ENCODE assay signal across 8 mouse cellular contexts in the genomic region with DNA sequence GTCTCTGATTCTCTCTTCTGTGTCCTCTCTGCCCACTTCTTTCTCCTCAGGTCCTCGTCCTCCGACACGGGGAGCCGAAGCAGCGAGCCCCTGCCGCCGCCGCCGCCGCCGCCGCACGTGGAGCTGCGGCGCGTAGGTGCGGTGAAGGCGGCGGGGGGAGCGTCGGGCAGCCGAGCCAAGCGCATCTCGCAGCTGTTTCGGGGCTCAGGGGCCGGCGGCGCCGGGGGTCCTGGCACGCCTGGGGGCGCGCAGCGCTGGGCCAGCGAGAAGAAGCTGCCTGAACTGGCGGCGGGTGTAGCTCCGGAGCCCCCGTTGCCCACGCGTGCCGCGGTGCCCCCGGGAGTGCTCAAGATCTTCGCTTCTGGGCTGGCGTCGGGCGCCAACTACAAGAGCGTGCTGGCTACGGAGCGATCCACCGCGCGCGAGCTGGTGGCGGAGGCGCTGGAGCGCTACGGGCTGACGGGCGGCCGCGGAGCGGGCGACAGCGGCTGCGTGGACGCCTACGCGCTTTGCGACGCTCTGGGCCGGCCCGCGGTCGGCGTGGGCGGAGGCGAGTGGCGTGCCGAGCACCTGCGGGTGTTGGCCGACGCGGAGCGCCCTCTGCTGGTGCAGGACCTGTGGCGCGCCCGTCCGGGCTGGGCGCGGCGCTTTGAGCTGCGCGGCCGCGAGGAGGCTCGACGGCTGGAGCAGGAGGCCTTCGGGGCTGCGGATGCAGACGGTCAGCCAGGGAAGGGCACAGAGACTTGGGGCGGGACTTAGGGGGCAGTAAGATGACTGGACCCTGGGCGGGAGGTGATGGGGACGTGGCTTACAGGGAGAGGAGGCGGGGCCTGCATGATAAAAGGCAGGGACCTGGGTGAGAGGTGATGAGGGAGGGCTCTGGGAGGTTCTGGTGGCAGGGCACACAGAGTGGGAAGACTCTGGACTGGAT. TPM values are rescaled to one million over a fixed set of nuclear protein-coding genes. Genes with fewer than 3 reads are reported as not detected.
A peak's percentile ranks its signal among the peaks of the same experiment; 100 is the strongest.
DNase-seq lines count a peak whose midpoint lies in the region; ATAC-seq and TF ChIP-seq lines count a peak whose summit lies in the region.

No protein-coding gene starts in this region.

- no peaks in the 10 kb centered on the region for H3K27me3 ChIP-seq in Patski
- H3K27me3 ChIP-seq in hindbrain, embryonic 12.5 days = peaks cover 57% of the 10 kb centered on the region

- peaks cover 18% of the 10 kb centered on the region for H3K4me1 ChIP-seq in hindbrain, embryonic 12.5 days

- no peak for TF ChIP-seq CTCF in Patski (IDR thresholded peaks at IDR 0.05)

- peak overlapping the region; percentile 84 for H3K27ac ChIP-seq in hindbrain, embryonic 12.5 days

- WGBS in hindbrain, embryonic 12.5 days = 2% methylated on average over 102 of the region's 105 CpGs

- H3K4me3 ChIP-seq in hindbrain, embryonic 12.5 days = peak overlapping the region; percentile 56

- CTCF ChIA-PET in Patski (lab: Charles Lee) = interaction anchor here (1.0 to 3.1 kb wide), 3 partner anchors 11 to 55 kb away, joined by 3 to 19 read pairs (median 4); partner anchors contain the start of genes Fut1 and Ntn5

- DNase-seq in Patski (ENCODE audit: low read depth, low spot score) = no peak
- DNase-seq in cerebellum, postnatal 10 days = peak; percentile 97 to 98
- peak; percentile 59 to 76 for DNase-seq in frontal cortex, postnatal 10 days (ENCODE audit: low spot score in 2 of 2)
- DNase-seq in layer of hippocampus, postnatal 14 days (ENCODE audit: low spot score in 2 of 2) = peak; percentile 78
- peak; percentile 93 for DNase-seq in lung, postnatal 10 days
- peak; percentile 88 for DNase-seq in ovary, postnatal 14 days (ENCODE audit: low spot score)
- DNase-seq in thymus, postnatal 0 days (ENCODE audit: low spot score) = peak; percentile 83

- POLR2A ChIA-PET in Patski (lab: Charles Lee) = interaction anchor here (0.5 to 1.8 kb wide), 6 partner anchors 9 to 63 kb away, joined by 3 to 4 read pairs (median 3); no protein-coding TSS in a partner anchor

- no peaks in the 10 kb centered on the region for H3K36me3 ChIP-seq in hindbrain, embryonic 12.5 days

- in situ Hi-C loops in Patski (cut with MboI; ENCODE audit: low pct_unique_long_range_greater_than_20kb) = no loop called here

- H3K9me3 ChIP-seq in hindbrain, embryonic 12.5 days (replicated peaks) = no peaks in the 10 kb centered on the region

- peak; percentile 71 for ATAC-seq in Patski
- peak; percentile 80 for ATAC-seq in hindbrain, embryonic 12.5 days (ENCODE audit: low FRiP score)

- H3K4me2 ChIP-seq in hindbrain, embryonic 12.5 days (replicated peaks) = peak overlapping the region; percentile 96

- H3K9ac ChIP-seq in hindbrain, embryonic 12.5 days = peak overlapping the region; percentile 83

RNA-seq across cellular contexts. Expression of gene Rasip1, which starts 1.3 kb away (rescaled TPM):
- polyA plus RNA-seq in Patski (2021) = 1.6 TPM
- 15.6 and 16.2 TPM in 2 replicates for polyA plus RNA-seq in hindbrain, embryonic 12.5 days (2016; fragmentation: Nextera tagmentation; extraction: Ambion mirVana)
- total RNA-seq in layer of hippocampus, postnatal 14 days (2021) = 10 to 100 TPM in 1 of 2 experiments, 1 to 10 TPM in 1; 9.3 to 10.3 TPM
- polyA plus RNA-seq in thymus, postnatal 0 days (2015; fragmentation: Nextera tagmentation; extraction: Ambion mirVana) = 2.9 and 4.4 TPM in 2 replicates

RNA-seq across cellular contexts. Expression of gene Izumo1, which starts 7.0 kb away (rescaled TPM):
- polyA plus RNA-seq in Patski (2021) = 0.12 TPM
- polyA plus RNA-seq in hindbrain, embryonic 12.5 days (2016; fragmentation: Nextera tagmentation; extraction: Ambion mirVana) = 0.18 TPM in 1 of 2 replicates, not detected in the other
- under 1 TPM in 1 of 2 experiments, not detected in 1; 0.23 TPM for total RNA-seq in layer of hippocampus, postnatal 14 days (2021)
- 0.08 and 0.16 TPM in 2 replicates for polyA plus RNA-seq in thymus, postnatal 0 days (2015; fragmentation: Nextera tagmentation; extraction: Ambion mirVana)

RNA-seq across cellular contexts. Expression of gene Mamstr, which starts 11.1 kb away (rescaled TPM):
- 0.40 TPM for polyA plus RNA-seq in Patski (2021)
- polyA plus RNA-seq in hindbrain, embryonic 12.5 days (2016; fragmentation: Nextera tagmentation; extraction: Ambion mirVana) = 3.7 and 4.8 TPM in 2 replicates
- total RNA-seq in layer of hippocampus, postnatal 14 days (2021) = 1 to 10 TPM; 1.7 to 1.8 TPM
- polyA plus RNA-seq in thymus, postnatal 0 days (2015; fragmentation: Nextera tagmentation; extraction: Ambion mirVana) = 1.6 and 1.9 TPM in 2 replicates

RNA-seq across cellular contexts. Expression of gene Fut1, which starts 11.5 kb away (rescaled TPM):
- 0.91 TPM for polyA plus RNA-seq in Patski (2021)
- polyA plus RNA-seq in hindbrain, embryonic 12.5 days (2016; fragmentation: Nextera tagmentation; extraction: Ambion mirVana) = 0.14 TPM in 1 of 2 replicates, not detected in the other
- total RNA-seq in layer of hippocampus, postnatal 14 days (2021) = not detected
- polyA plus RNA-seq in thymus, postnatal 0 days (2015; fragmentation: Nextera tagmentation; extraction: Ambion mirVana) = 1.4 and 3.2 TPM in 2 replicates

RNA-seq across cellular contexts. Expression of gene Fgf21, which starts 13.3 kb away (rescaled TPM):
- 0.14 TPM for polyA plus RNA-seq in Patski (2021)
- polyA plus RNA-seq in hindbrain, embryonic 12.5 days (2016; fragmentation: Nextera tagmentation; extraction: Ambion mirVana) = 0.45 TPM in 1 of 2 replicates, not detected in the other
- not detected for total RNA-seq in layer of hippocampus, postnatal 14 days (2021)
- polyA plus RNA-seq in thymus, postnatal 0 days (2015; fragmentation: Nextera tagmentation; extraction: Ambion mirVana) = 17.5 and 20.5 TPM in 2 replicates
